Mouse (Mus musculus): ENCODE measurements at regions not wholly inside any gene's neighbourhood (a gene's known extent, or its start where the extent isn't known, plus 50 kb on each side); places are given as distances from the start of the nearest gene placed in this dataset.

DNA sequence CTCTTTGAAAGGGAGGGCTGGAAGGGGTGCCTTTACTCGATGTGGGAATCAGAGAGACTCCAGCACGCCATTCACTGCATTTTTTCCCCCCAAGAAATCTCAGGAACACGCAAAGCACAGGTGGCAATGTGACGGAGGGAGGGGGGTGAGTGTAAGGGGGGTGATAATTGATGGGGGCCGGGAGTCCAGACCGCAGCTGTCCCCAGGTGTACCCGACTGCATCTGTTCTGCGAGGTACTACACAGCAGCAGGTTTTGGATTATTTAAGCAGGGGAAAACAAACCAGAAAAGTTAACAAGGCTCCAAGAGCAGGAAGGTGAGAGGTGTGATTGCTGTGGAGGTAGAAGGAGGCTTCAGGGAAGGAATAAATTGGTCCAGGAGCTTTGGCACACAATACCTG is 153.8 kb upstream of the Satb1 start:
- H3K27me3 ChIP-seq (ENCODE audit: control insufficient read depth in 1 of 2, insufficient read depth in 2 of 2, low read length in 2 of 2), result no peaks in the 10 kb centered on the region
- H3K27ac ChIP-seq (ENCODE audit: control insufficient read depth, low read depth, low read length), result no peak overlapping the region
- H3K79me2 ChIP-seq (ENCODE audit: control insufficient read depth, insufficient read depth, low read length, poor library complexity), result no peaks in the 10 kb centered on the region
- TF ChIP-seq MEF2A (IDR thresholded peaks at IDR 0.05; ENCODE audit: extremely low read depth, insufficient replicate concordance, low read depth, low read length, poor library complexity, severe bottlenecking) (no peak), POLR2A (IDR thresholded peaks at IDR 0.05; ENCODE audit: control insufficient read depth in 1 of 2, insufficient read depth in 1 of 2, low read depth in 1 of 2, low read length in 2 of 2, poor library complexity in 1 of 2) (no peak), MYC (IDR thresholded peaks at IDR 0.05; ENCODE audit: low read depth, low read length) (no peak), EP300 (IDR thresholded peaks at IDR 0.05; ENCODE audit: low read depth in 1 of 2, low read length in 2 of 2) (no peak), ZNF384 (IDR thresholded peaks at IDR 0.05; ENCODE audit: low read depth, low read length) (no peak), BHLHE40 (IDR thresholded peaks at IDR 0.05; ENCODE audit: borderline replicate concordance, low read depth, low read length) (no peak), HCFC1 (IDR thresholded peaks at IDR 0.05; ENCODE audit: low read depth, low read length) (no peak), POLR2AphosphoS5 (IDR thresholded peaks at IDR 0.05; ENCODE audit: borderline replicate concordance, low read depth, low read length) (no peak), USF2 (IDR thresholded peaks at IDR 0.05; ENCODE audit: borderline replicate concordance in 1 of 2, insufficient read depth in 1 of 2, low read depth in 1 of 2, low read length in 2 of 2) (no peak), MAZ (IDR thresholded peaks at IDR 0.05; ENCODE audit: low read depth, low read length) (no peak), JUND (IDR thresholded peaks at IDR 0.05; ENCODE audit: low read depth, low read length) (no peak), GATA1 (IDR thresholded peaks at IDR 0.05; ENCODE audit: low read depth, low read length) (no peak), TAL1 (IDR thresholded peaks at IDR 0.05; ENCODE audit: low read length) (no peak), CTCF (IDR thresholded peaks at IDR 0.05 in 2 of 3, conservative IDR thresholded peaks at IDR 0.05 in 1 of 3; ENCODE audit: control insufficient read depth in 1 of 3, insufficient read depth in 1 of 3, low read depth in 2 of 3, low read length in 3 of 3, poor library complexity in 1 of 3, severe bottlenecking in 1 of 3) (no peak), POLR2AphosphoS2 (IDR thresholded peaks at IDR 0.05; ENCODE audit: low read length) (no peak), ZKSCAN1 (IDR thresholded peaks at IDR 0.05; ENCODE audit: low read depth, low read length) (no peak), UBTF (IDR thresholded peaks at IDR 0.05; ENCODE audit: borderline replicate concordance, insufficient read depth, low read depth, low read length) (no peak), ZMIZ1 (IDR thresholded peaks at IDR 0.05; ENCODE audit: low read depth, low read length) (no peak), ELF1 (IDR thresholded peaks at IDR 0.05; ENCODE audit: low read depth, low read length) (no peak), SMC3 (IDR thresholded peaks at IDR 0.05; ENCODE audit: low read depth, low read length) (no peak)
- no peaks in the 10 kb centered on the region for H3K4me1 ChIP-seq (ENCODE audit: control insufficient read depth in 1 of 2, insufficient read depth in 2 of 2, low read length in 2 of 2)
- H3K4me3 ChIP-seq (ENCODE audit: control insufficient read depth in 1 of 2, insufficient read depth in 1 of 2, low read depth in 2 of 2, low read length in 2 of 2), result no peak overlapping the region
- H3K9ac ChIP-seq (ENCODE audit: control insufficient read depth, low read depth, low read length, poor library complexity, severe bottlenecking), result no peak overlapping the region
- H3K9me3 ChIP-seq (replicated peaks; ENCODE audit: insufficient read depth, low read length), result no peaks in the 10 kb centered on the region
- H3K36me3 ChIP-seq (ENCODE audit: control insufficient read depth in 1 of 2, insufficient read depth in 2 of 2, low read length in 2 of 2), result no peaks in the 10 kb centered on the region
- DNase-seq (ENCODE audit: low read depth, low spot score), result no peak

DNA sequence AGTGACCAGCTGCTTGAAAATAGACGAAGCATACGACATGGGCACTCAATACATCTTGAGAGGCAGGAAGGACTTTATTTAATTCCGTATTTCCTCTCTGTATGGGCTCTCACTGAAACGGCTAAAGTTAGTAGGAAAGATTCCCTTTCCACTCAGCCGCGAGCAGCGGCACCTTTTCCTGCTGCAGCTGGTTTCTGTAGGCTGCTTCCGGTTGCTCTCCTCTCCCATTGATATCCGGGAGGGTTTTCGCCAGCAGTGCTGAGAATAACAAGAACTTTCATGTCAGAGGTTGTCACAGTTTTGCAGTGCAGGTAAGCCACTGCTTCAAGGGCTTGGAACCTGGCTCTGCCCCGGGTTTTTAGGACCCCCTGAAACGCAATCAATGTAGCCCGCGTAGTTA is 153.1 kb upstream of the Satb1 start:
- Histone ChIP-seq H3K9ac (ENCODE audit: control insufficient read depth, low read depth, low read length, poor library complexity, severe bottlenecking) (no peak overlapping the region), H3K79me2 (ENCODE audit: control insufficient read depth, insufficient read depth, low read length, poor library complexity) (no peaks in the 10 kb centered on the region), H3K27me3 (ENCODE audit: control insufficient read depth in 1 of 2, insufficient read depth in 2 of 2, low read length in 2 of 2) (no peaks in the 10 kb centered on the region), H3K4me3 (ENCODE audit: control insufficient read depth in 1 of 2, insufficient read depth in 1 of 2, low read depth in 2 of 2, low read length in 2 of 2) (no peak overlapping the region), H3K36me3 (ENCODE audit: control insufficient read depth in 1 of 2, insufficient read depth in 2 of 2, low read length in 2 of 2) (no peaks in the 10 kb centered on the region), H3K4me1 (ENCODE audit: control insufficient read depth in 1 of 2, insufficient read depth in 2 of 2, low read length in 2 of 2) (no peaks in the 10 kb centered on the region), H3K27ac (ENCODE audit: control insufficient read depth, low read depth, low read length) (no peak overlapping the region), H3K9me3 (replicated peaks; ENCODE audit: insufficient read depth, low read length) (no peaks in the 10 kb centered on the region)
- no peak for DNase-seq (ENCODE audit: low read depth, low spot score)
- no peak for TF ChIP-seq MEF2A (IDR thresholded peaks at IDR 0.05; ENCODE audit: extremely low read depth, insufficient replicate concordance, low read depth, low read length, poor library complexity, severe bottlenecking)
- no peak for TF ChIP-seq RCOR1 (IDR thresholded peaks at IDR 0.05; ENCODE audit: low read depth, low read length)
- TF ChIP-seq GABPA (IDR thresholded peaks at IDR 0.05; ENCODE audit: low read depth, low read length), result no peak
